Mouse (Mus musculus) spleen, adult 2 months (tissue): Measurements from ENCODE around the gene Lpp.

Source experiments
- CTCF ChIP-seq: fragments of 200-500 bp; IDR thresholded peaks from 2 replicates; pipeline ENCODE4 v1.5.1; 2011; ENCODE audit warnings: mild to moderate bottlenecking, inconsistent platforms; ENCODE audit not compliant: insufficient read depth, insufficient read length, insufficient replicate concordance; ENCODE audit errors: extremely low read depth
- POLR2A ChIP-seq: fragments of 200-500 bp; IDR thresholded peaks from 2 replicates; pipeline ENCODE4 v1.6.1; 2011; ENCODE audit warnings: low read depth, low read length, inconsistent platforms

DNA sequence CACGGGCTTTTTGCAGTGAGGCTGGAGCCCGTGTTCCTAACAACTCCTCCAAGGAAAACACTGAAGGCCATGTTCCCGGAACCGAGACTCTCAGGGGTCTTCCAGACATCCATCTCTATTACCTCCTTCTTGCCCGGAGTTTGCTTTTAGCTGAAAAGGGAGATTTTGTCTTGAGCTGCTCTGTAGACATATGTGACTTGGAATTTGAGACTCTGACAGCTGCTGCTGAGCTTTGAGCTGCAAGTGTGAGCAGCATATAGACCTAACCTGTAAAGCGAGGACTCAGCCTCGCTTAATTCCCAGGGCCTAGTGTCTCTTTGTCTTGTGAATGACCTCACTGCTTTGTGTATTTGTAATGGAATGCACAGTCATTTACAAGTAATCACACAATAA is 49.8 kb downstream of the Lpp start:
- TF ChIP-seq POLR2A (no peak), CTCF (no peak)
